Mouse (Mus musculus) C2C12 (cell line): ENCODE data around the gene Gpsm2. TPM values are rescaled to one million over a fixed set of nuclear protein-coding genes. Genes with fewer than 3 reads are reported as not detected.

Experiments
- H3K27me3 ChIP-seq: one replicate; pipeline ENCODE4 v1.6.1; 2011; ENCODE audit not compliant: control insufficient read depth, insufficient read depth, insufficient read length
- H3K36me3 ChIP-seq: one replicate; pipeline ENCODE4 v1.6.1; 2011; ENCODE audit not compliant: control insufficient read depth, insufficient read depth
- H3K4me3 ChIP-seq: one replicate; pipeline ENCODE4 v1.5.1; 2011; ENCODE audit warnings: mild to moderate bottlenecking, control low read depth; ENCODE audit not compliant: poor library complexity, insufficient read depth, severe bottlenecking
- H3K79me2 ChIP-seq: one replicate; pipeline ENCODE4 v1.6.1; 2011; ENCODE audit not compliant: control insufficient read depth, insufficient read depth
- H3K79me3 ChIP-seq: one replicate; pipeline ENCODE4 v1.6.1; 2011; ENCODE audit warnings: low read depth, control low read depth
- H3ac ChIP-seq: one replicate; pipeline ENCODE3; 2011; ENCODE audit warnings: low read depth; ENCODE audit not compliant: control insufficient read depth, insufficient read length
- CEBPB ChIP-seq: IDR thresholded peaks from one replicate; pipeline ENCODE4 v1.6.1; 2011; ENCODE audit warnings: low read depth, mild to moderate bottlenecking, control low read depth, moderate library complexity
- CTCF ChIP-seq: IDR thresholded peaks from one replicate; pipeline ENCODE4 v1.5.1; 2011; ENCODE audit not compliant: control insufficient read depth, insufficient read depth, insufficient read length
- FOSL1 ChIP-seq: IDR thresholded peaks from one replicate; pipeline ENCODE4 v1.8.0; 2011; ENCODE audit warnings: mild to moderate bottlenecking, low read length; ENCODE audit not compliant: poor library complexity, insufficient read depth, severe bottlenecking
- MAX ChIP-seq: IDR thresholded peaks from one replicate; pipeline ENCODE4 v1.6.1; 2011; ENCODE audit warnings: mild to moderate bottlenecking, control low read depth
- MYOD1 ChIP-seq: IDR thresholded peaks from one replicate; pipeline ENCODE4 v1.6.1; 2011; ENCODE audit warnings: low read depth; ENCODE audit not compliant: control insufficient read depth, insufficient read length
- MYOG ChIP-seq: IDR thresholded peaks from one replicate; pipeline ENCODE4 v1.6.1; 2011; ENCODE audit not compliant: control insufficient read depth, insufficient read length; ENCODE audit errors: extremely low read depth
- USF1 ChIP-seq: IDR thresholded peaks from one replicate; pipeline ENCODE4 v1.6.1; 2011; ENCODE audit warnings: low read depth, mild to moderate bottlenecking, control low read depth, moderate library complexity
- polyA plus RNA-seq: library from polyadenylated mRNA; unstranded; fragments of >200 nt; fragmentation: generic; extraction: Trizol; gene quantifications from one replicate; pipeline ENCODE4 v1.2.1, GENCODE M21; 2012; ENCODE audit warnings: missing spikeins

The Gpsm2 gene
- polyA plus RNA-seq, 1 experiment, result 29.0 TPM

DNA sequence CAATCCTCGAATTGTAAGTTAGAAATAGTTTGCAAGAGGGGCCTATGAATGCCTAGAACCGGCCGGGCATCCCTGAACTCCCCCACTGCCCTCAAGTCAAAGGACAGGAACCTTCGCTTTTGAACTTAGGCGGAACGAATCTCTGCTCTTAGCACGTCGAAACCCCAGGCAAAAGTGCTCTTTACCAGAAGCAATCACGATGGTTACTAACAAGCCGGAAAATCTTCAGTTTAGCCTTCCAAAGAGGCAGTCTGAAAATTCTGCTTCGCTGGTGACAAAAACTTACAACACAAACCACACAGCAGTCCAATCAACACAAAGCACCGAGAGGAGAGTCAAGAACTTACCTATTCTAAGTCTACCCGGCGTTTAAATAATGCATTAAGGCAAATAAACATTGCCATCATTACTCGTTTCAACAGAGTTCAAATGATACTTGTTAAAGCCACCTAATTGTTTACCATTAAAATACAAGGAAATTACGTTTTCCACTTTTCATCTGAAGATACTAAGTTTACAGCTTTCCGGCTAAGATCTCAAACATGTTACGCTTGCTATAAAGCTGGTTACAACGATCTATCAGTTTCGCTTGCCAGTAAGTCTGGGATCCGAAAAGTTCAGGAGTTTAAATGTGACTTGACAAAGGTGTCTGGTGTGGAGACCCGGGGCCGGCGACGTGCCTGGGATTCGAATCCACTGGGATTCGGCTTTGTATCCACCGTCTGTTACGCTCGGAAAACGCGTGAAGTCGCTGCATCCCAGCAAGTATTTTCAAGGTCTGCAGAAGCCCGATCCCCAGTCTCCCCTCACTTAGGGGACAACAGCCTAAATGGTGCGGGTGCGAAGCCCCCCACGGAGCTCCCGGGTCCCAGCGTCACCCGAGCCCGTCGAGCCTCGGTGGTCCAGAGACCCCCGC lies 775 bp downstream of the Gpsm2 start:
- peaks cover 3% of the 10 kb centered on the region for H3K36me3 ChIP-seq
- peak overlapping the region; percentile 85 for H3ac ChIP-seq
- peak; percentile 23 for TF ChIP-seq CTCF
- TF ChIP-seq FOSL1, result no peak
- TF ChIP-seq MAX, result no peak
- no peaks in the 10 kb centered on the region for H3K27me3 ChIP-seq
- H3K4me3 ChIP-seq, result peak overlapping the region; percentile 78
- H3K79me2 ChIP-seq, result peaks cover 55% of the 10 kb centered on the region
- H3K79me3 ChIP-seq, result peaks cover 49% of the 10 kb centered on the region

DNA sequence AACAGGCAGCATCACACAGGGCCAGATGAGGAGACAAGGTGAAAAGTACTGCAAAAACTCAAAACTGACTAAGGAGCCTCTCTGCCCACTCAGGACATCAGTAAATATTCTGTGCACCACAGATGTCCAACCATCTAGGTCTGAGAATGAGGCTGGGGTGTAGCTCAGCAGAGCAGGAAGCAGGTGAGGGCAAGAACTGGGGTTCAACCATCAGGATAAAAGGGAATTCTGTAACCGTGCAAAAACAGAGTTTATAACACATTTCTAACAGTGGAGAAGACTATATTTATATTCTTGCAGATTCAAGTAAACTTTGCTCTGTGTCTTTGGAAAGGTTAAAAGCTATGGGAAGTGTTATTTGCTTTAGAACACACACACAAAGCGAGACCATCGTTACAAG lies 2.3 kb downstream of the Gpsm2 start:
- TF ChIP-seq MYOG (no peak), FOSL1 (no peak), MAX (no peak), MYOD1 (no peak), CTCF (no peak), USF1 (no peak), CEBPB (no peak)
- peaks cover 3% of the 10 kb centered on the region for H3K36me3 ChIP-seq
- H3K79me2 ChIP-seq, result peaks cover 71% of the 10 kb centered on the region
- H3ac ChIP-seq, result no peak overlapping the region
- no peaks in the 10 kb centered on the region for H3K27me3 ChIP-seq
- H3K79me3 ChIP-seq, result peaks cover 64% of the 10 kb centered on the region
- no peak overlapping the region for H3K4me3 ChIP-seq

DNA sequence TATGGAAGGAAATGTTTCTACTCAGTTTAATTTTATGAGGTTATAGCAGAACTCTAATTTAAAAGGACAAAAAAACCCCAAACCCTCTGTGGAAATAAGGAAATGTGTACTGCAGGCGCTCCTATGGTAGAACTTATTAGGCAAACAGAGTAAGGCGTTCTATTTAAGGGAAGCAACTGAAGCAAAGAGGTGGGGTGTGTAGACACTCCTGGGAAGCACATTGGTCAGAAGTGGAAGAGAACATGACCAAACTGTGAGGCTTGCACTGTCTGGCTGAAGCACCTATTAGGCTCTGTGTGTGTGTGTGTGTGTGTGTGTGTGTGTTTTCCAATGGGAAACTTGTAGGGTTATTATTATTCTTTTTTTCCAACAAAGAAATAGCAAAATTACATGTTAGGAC lies 2.8 kb downstream of the Gpsm2 start:
- peaks cover 68% of the 10 kb centered on the region for H3K79me3 ChIP-seq
- H3K79me2 ChIP-seq, result peaks cover 75% of the 10 kb centered on the region
- H3K4me3 ChIP-seq, result no peak overlapping the region
- H3K27me3 ChIP-seq, result no peaks in the 10 kb centered on the region
- H3ac ChIP-seq, result no peak overlapping the region
- H3K36me3 ChIP-seq, result peaks cover 3% of the 10 kb centered on the region
- no peak for TF ChIP-seq CEBPB
- no peak for TF ChIP-seq FOSL1
- no peak for TF ChIP-seq MYOD1
- no peak for TF ChIP-seq CTCF
- no peak for TF ChIP-seq USF1
- TF ChIP-seq MAX, result no peak
- no peak for TF ChIP-seq MYOG

DNA sequence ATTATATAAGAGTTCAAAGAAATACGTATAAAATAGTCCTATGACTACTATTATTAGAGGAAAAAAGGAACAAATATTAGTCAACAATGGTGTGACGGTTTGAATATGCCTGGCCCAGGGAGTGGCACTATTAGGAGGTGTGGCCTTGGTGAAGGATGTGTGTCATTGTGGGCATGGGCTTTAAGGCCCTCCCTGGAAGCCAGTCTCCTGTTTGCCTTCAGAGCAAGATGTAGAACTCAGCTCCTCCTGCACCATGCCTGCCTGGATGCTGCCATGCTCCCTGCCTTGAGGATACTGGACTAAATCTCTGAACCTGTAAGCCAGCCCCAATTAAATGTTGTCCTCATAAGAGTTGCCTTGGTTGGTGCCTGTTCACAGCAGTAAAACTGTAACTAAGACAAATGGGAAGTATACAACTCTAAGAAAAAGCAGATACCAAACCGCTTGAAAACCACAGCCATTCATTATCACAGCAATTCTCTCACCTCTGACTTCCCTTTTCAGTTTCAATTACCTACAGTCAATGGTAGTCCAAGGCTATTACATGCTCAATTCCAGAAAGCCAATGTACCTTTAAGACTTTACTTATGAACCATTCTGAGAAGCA lies 4.1 kb downstream of the Gpsm2 start:
- TF ChIP-seq USF1 (no peak), FOSL1 (no peak), MYOD1 (no peak), MYOG (no peak), CEBPB (no peak), CTCF (no peak), MAX (no peak)
- no peak overlapping the region for H3K4me3 ChIP-seq
- peaks cover 3% of the 10 kb centered on the region for H3K36me3 ChIP-seq
- H3K79me2 ChIP-seq, result peaks cover 88% of the 10 kb centered on the region
- peaks cover 77% of the 10 kb centered on the region for H3K79me3 ChIP-seq
- no peaks in the 10 kb centered on the region for H3K27me3 ChIP-seq
- no peak overlapping the region for H3ac ChIP-seq

DNA sequence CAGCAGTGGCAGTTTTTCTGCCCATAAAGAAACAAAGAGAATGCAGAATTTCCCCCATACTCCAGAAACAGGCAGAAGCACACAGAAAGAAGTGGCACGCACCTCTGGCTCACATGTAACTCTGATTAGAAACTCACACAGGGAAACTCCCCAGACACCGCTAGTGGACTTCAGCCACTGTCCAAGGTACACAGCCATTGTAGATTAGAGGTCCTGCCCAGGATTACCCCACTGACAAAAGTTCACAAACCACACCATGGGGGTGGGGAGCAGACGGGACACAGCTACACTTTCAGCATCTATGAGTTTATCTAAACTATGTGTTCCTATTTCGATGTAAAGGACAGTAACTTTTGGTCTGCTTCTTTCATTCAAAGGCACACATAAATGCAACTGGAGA lies 7.3 kb downstream of the Gpsm2 start:
- Histone ChIP-seq H3ac (no peak overlapping the region), H3K79me3 (peaks cover 78% of the 10 kb centered on the region), H3K4me3 (no peak overlapping the region), H3K36me3 (peaks cover 3% of the 10 kb centered on the region), H3K79me2 (peaks cover 100% of the 10 kb centered on the region), H3K27me3 (no peaks in the 10 kb centered on the region)
- no peak for TF ChIP-seq MYOD1
- TF ChIP-seq USF1, result no peak
- no peak for TF ChIP-seq MAX
- TF ChIP-seq CEBPB, result no peak
- no peak for TF ChIP-seq FOSL1
- no peak for TF ChIP-seq CTCF
- TF ChIP-seq MYOG, result no peak
